Mouse (Mus musculus) C3H10T1/2 (cell line): ENCODE measurements around the gene Itpr1. TPM values are rescaled to one million over a fixed set of nuclear protein-coding genes. Genes with fewer than 3 reads are reported as not detected.

Experiments
- polyA plus RNA-seq, 2 experiments: library from polyadenylated mRNA; unstranded; fragments of >200 nt; fragmentation: generic; extraction: Trizol; gene quantifications; one replicate each; pipeline ENCODE4 v1.2.1; 2012; ENCODE audit warnings: missing spikeins in 2 of 2

Itpr1 gene
- 1 to 10 TPM in 1 of 2 experiments, under 1 TPM in 1; 0.19 to 3.0 TPM for polyA plus RNA-seq

DNA sequence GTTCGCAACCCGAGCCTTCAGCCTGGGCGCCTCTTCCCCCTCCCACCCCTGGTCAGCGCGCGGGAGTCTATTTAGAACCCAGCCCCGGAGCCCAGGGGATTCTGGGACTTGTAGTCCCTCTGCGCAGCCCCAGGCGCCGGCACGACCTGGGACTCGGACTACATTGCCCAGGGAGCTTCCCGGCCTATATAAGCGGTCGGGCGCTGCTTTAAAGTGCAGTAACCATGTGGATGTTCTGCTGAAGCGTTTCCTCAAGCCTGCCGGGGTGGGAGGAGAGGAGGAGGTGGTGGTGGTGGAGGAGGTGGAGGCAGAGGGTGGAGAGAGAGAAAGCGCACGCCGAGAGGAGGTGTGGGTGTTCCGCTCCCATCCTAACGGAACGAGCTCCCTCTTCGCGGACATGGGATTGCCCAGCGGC, at the start of gene Itpr1:
Gene Itpr1 (plus strand): TSS at position 216 of the 415 bp plus-strand sequence.

DNA sequence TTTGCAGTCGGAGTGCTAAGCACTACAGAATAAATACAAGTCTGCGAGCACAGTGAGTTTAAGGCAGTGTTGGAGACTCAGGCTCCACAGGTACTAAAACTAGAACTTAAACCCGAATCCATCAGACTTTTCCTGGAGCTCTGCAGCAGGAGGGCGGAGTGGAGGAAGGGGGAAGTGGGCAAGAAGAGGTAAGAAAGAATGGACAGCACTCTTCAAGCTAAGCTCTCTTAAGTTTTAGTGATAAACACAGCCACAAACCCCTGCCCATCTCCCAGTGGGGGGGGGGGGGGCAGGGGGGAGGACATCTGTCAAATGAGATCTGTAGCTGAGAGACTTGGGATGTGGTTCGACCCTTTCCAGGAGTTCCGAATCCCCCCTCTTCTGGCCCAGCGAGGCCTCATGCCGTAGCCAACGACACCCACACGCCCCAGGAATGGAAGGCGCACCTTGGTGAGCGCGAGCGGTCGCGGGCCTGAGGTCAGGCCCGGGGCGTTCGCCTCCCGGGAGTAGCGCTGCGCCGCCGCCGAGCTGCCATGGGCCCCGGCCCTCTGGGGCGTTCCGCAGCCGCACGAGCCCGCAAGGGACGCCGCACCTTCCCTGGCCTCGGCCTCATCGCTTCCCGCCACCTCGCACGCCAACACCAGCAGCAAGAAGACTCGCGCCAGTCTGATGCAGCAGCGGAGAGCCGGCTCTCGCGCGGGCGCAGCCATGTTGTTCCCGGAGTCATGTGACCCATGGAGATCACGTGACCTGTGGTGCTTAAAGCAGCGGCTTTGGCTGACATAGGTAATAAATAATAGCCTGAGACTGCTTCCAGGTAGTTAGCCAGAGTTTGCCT, 27.8 kb upstream of the Itpr1 start, which contains the start of gene Sumf1:
Gene Sumf1 (minus strand): TSS at position 736 of the 838 bp plus-strand sequence.

Other genes with a start within 250 kb of the Itpr1 start
- 1 to 10 TPM in 1 of 2 experiments, under 1 TPM in 1; 0.43 to 2.3 TPM for gene Setmar, start 148.1 kb upstream of the Itpr1 start, polyA plus RNA-seq
- 10 to 100 TPM in 1 of 2 experiments, 1 to 10 TPM in 1; 4.1 to 24.9 TPM for gene Sumf1, start 27.5 kb upstream of the Itpr1 start, polyA plus RNA-seq